Mouse (Mus musculus): ENCODE measurements around the gene Themis. TPM values are rescaled to one million over a fixed set of nuclear protein-coding genes. Genes with fewer than 3 reads are reported as not detected.

Gene Themis
- polyA plus RNA-seq, 1 experiment, result 0.78 TPM

DNA sequence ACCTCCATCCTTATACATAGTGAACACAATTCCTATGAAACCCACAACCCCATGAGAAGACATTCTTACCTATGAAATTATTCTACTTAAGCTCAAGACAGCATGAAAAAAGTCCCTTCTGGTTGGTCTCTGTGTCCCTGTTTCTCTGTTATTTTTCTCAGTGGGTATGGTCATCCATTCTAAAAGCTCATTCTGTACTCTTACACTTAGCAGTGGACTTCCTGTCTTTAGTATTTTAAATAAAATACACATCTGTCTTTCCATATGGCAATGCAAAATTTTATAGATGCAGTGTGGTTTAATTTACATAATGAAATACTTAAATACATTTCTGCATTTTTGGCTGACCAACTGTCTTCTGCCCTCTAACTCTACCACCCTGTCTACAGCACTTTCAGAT lies 30.0 kb downstream of the Themis start:
- H3K36me3 ChIP-seq (ENCODE audit: control insufficient read depth, insufficient read depth, low read length), result no peaks in the 10 kb centered on the region
- no peaks in the 10 kb centered on the region for H3K27me3 ChIP-seq (ENCODE audit: control insufficient read depth, insufficient read depth, low read length)
- no peak for TF ChIP-seq POLR2A (IDR thresholded peaks at IDR 0.05; ENCODE audit: low read depth, low read length)
- no peak for TF ChIP-seq CTCF (IDR thresholded peaks at IDR 0.05; ENCODE audit: extremely low read depth, insufficient read depth, insufficient read length, insufficient replicate concordance)
- no peaks in the 10 kb centered on the region for H3K4me1 ChIP-seq (ENCODE audit: control insufficient read depth, insufficient read depth, insufficient read length)
- no peak for DNase-seq (ENCODE audit: low read depth in 1 of 2, low spot score in 2 of 2)
- no peak overlapping the region for H3K27ac ChIP-seq (ENCODE audit: insufficient read depth, low read length)
- H3K4me3 ChIP-seq (ENCODE audit: extremely low read depth, insufficient read depth, insufficient read length), result no peak overlapping the region

DNA sequence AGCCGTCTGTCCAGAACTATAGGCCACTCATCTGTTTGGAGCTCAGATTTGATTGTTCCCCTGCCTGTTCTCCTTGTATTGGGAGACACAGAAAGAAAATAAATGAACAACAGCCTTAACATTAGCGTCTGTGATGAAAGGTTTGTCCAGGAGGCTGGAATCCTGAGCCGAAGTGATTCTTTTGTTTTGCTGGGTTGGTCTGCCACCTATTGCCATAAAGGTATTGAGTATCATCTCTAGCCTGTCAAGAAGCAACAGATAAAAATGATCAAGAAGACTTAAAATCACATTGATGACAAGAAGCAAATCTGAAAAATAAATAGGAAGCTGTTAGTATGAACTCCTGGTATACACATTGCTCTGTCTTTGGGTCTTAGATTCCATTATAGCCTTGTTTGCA lies 53.7 kb downstream of the Themis start:
- TF ChIP-seq CTCF (IDR thresholded peaks at IDR 0.05; ENCODE audit: extremely low read depth, insufficient read depth, insufficient read length, insufficient replicate concordance), result no peak
- TF ChIP-seq POLR2A (IDR thresholded peaks at IDR 0.05; ENCODE audit: low read depth, low read length), result no peak
- H3K36me3 ChIP-seq (ENCODE audit: control insufficient read depth, insufficient read depth, low read length), result no peaks in the 10 kb centered on the region
- no peak overlapping the region for H3K4me3 ChIP-seq (ENCODE audit: extremely low read depth, insufficient read depth, insufficient read length)
- no peaks in the 10 kb centered on the region for H3K27me3 ChIP-seq (ENCODE audit: control insufficient read depth, insufficient read depth, low read length)
- DNase-seq (ENCODE audit: low read depth in 1 of 2, low spot score in 2 of 2), result no peak
- 90% methylated on average over 3 of the region's 3 CpGs for WGBS
- H3K27ac ChIP-seq (ENCODE audit: insufficient read depth, low read length), result no peak overlapping the region
- no peaks in the 10 kb centered on the region for H3K4me1 ChIP-seq (ENCODE audit: control insufficient read depth, insufficient read depth, insufficient read length)

DNA sequence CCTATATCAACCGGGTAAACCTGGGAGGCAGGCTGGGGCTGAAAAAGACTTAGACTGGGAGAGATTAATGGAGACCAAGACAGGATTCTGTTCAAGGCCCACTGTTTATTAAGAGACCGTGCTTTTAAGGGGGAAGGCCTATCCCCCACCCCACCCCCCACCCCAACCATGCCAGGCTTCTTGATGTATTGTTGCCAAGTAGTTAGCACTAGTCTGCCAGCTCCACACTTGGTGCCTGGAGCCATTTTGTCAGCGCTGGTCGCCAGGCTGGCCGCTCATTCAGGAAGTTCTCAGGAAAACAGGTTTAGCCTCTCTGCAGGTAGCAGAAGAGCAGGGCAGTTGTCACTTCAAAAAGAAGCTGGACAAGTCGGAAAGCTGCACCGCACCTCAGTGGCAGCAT lies 55.1 kb downstream of the Themis start:
- no peak for DNase-seq (ENCODE audit: low read depth in 1 of 2, low spot score in 2 of 2)
- H3K36me3 ChIP-seq (ENCODE audit: control insufficient read depth, insufficient read depth, low read length), result no peaks in the 10 kb centered on the region

DNA sequence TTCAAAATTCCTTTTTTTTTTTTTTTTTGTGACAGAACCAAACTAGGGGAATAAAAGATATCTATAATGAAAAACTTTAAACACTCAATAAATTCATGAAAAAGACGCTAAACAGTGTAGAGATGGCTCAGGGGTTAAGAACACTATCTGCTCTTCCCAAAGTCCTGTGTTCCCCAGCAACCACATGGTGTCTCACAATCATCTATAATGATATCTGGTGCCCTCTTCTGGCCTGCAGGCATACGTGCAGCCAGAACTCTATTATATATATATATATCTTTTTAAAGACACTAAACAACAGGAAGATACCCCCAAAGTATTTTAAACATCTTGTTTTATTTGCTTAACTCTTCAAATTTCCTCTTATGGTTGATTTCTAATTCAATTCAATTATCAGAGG lies 62.0 kb downstream of the Themis start:
- H3K27me3 ChIP-seq (ENCODE audit: control insufficient read depth, insufficient read depth, low read length), result no peaks in the 10 kb centered on the region
- no peak overlapping the region for H3K4me3 ChIP-seq (ENCODE audit: extremely low read depth, insufficient read depth, insufficient read length)
- 3% methylated on average over 2 of the region's 2 CpGs for WGBS
- DNase-seq (ENCODE audit: low read depth in 1 of 2, low spot score in 2 of 2), result no peak
- H3K4me1 ChIP-seq (ENCODE audit: control insufficient read depth, insufficient read depth, insufficient read length), result no peaks in the 10 kb centered on the region
- no peaks in the 10 kb centered on the region for H3K36me3 ChIP-seq (ENCODE audit: control insufficient read depth, insufficient read depth, low read length)
- TF ChIP-seq CTCF (IDR thresholded peaks at IDR 0.05; ENCODE audit: extremely low read depth, insufficient read depth, insufficient read length, insufficient replicate concordance) (peak; percentile 14; the same call in 1 of the 2 replicates), POLR2A (IDR thresholded peaks at IDR 0.05; ENCODE audit: low read depth, low read length) (no peak)
- H3K27ac ChIP-seq (ENCODE audit: insufficient read depth, low read length), result no peak overlapping the region

More for the DNA sequence above, 55.1 kb downstream of the Themis start:
- Histone ChIP-seq H3K27ac (ENCODE audit: insufficient read depth, low read length) (no peak overlapping the region), H3K4me3 (ENCODE audit: extremely low read depth, insufficient read depth, insufficient read length) (no peak overlapping the region), H3K4me1 (ENCODE audit: control insufficient read depth, insufficient read depth, insufficient read length) (no peaks in the 10 kb centered on the region), H3K27me3 (ENCODE audit: control insufficient read depth, insufficient read depth, low read length) (no peaks in the 10 kb centered on the region)
- 93% methylated on average over 7 of the region's 7 CpGs for WGBS
- TF ChIP-seq CTCF (IDR thresholded peaks at IDR 0.05; ENCODE audit: extremely low read depth, insufficient read depth, insufficient read length, insufficient replicate concordance), result no peak
- no peak for TF ChIP-seq POLR2A (IDR thresholded peaks at IDR 0.05; ENCODE audit: low read depth, low read length)

DNA sequence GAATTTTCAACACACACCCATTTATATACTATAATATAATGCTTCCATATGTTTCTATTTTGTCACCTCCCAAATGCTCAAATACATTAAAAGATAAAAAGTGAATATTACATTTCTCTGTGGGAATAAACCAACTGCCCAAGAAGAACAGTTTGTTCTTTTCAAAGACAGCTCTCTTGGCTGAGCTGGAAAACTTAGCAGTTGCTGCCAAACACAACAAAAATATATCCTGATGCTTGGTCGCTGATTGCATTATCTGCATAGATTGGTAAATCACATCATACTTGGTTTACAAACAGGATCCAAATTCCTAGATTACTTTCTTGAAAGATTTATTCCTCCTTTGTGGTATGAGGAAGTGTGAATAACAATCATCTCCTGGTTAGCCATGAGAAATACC lies 69.8 kb downstream of the Themis start:
- TF ChIP-seq CTCF (IDR thresholded peaks at IDR 0.05; ENCODE audit: extremely low read depth, insufficient read depth, insufficient read length, insufficient replicate concordance), result no peak
- TF ChIP-seq POLR2A (IDR thresholded peaks at IDR 0.05; ENCODE audit: low read depth, low read length), result no peak
- 83% methylated on average over 1 of the region's 1 CpGs for WGBS
- no peak overlapping the region for H3K4me3 ChIP-seq (ENCODE audit: extremely low read depth, insufficient read depth, insufficient read length)
- H3K4me1 ChIP-seq (ENCODE audit: control insufficient read depth, insufficient read depth, insufficient read length), result no peaks in the 10 kb centered on the region
- no peak for DNase-seq (ENCODE audit: low read depth in 1 of 2, low spot score in 2 of 2)
- no peaks in the 10 kb centered on the region for H3K36me3 ChIP-seq (ENCODE audit: control insufficient read depth, insufficient read depth, low read length)
- no peak overlapping the region for H3K27ac ChIP-seq (ENCODE audit: insufficient read depth, low read length)
- H3K27me3 ChIP-seq (ENCODE audit: control insufficient read depth, insufficient read depth, low read length), result no peaks in the 10 kb centered on the region

DNA sequence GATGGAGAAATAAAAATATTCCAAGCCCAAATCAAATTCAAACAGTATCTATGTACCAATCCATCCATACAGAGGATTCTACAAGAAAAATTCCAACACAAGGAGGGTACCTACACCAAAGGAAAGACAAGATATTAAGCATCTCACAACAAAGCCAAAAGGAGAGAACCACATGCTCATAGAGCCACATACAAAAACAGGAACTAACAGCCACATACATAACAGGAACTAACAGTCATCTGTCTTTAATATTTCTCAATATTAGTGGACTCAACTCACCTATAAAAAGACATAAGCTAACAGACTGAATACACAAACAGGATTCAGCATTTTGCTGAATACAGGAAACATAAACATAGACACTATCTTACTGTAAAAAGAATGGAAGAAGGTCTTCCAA lies 78.3 kb downstream of the Themis start:
- TF ChIP-seq CTCF (IDR thresholded peaks at IDR 0.05; ENCODE audit: extremely low read depth, insufficient read depth, insufficient read length, insufficient replicate concordance), result no peak
- TF ChIP-seq POLR2A (IDR thresholded peaks at IDR 0.05; ENCODE audit: low read depth, low read length), result no peak
- no peak for DNase-seq (ENCODE audit: low read depth in 1 of 2, low spot score in 2 of 2)
- H3K36me3 ChIP-seq (ENCODE audit: control insufficient read depth, insufficient read depth, low read length), result no peaks in the 10 kb centered on the region
- H3K27me3 ChIP-seq (ENCODE audit: control insufficient read depth, insufficient read depth, low read length), result no peaks in the 10 kb centered on the region
- H3K27ac ChIP-seq (ENCODE audit: insufficient read depth, low read length), result no peak overlapping the region
- no peaks in the 10 kb centered on the region for H3K4me1 ChIP-seq (ENCODE audit: control insufficient read depth, insufficient read depth, insufficient read length)
- no peak overlapping the region for H3K4me3 ChIP-seq (ENCODE audit: extremely low read depth, insufficient read depth, insufficient read length)

DNA sequence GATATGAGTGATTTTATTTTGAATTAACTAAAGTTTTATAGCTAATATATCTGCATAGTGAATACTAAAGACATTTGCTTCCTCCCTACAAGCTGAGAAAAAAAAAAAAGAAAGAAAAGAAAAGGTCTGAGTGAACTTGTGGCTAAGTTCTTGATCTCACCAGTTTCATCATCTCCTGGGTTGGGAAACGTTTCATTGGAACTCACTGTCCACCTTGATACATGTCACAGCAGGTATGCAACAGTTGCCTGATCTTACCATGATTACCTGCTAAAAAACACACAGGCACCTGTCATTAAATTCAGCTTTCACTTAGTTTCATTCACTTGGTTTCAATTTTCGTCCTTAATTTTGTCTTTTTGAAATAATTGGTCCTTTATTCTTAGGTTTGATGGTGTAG lies 85.2 kb downstream of the Themis start:
- WGBS, result 61% methylated on average over 2 of the region's 2 CpGs
- DNase-seq (ENCODE audit: low read depth in 1 of 2, low spot score in 2 of 2), result no peak
- H3K4me1 ChIP-seq (ENCODE audit: control insufficient read depth, insufficient read depth, insufficient read length), result no peaks in the 10 kb centered on the region
- H3K36me3 ChIP-seq (ENCODE audit: control insufficient read depth, insufficient read depth, low read length), result no peaks in the 10 kb centered on the region
- no peaks in the 10 kb centered on the region for H3K27me3 ChIP-seq (ENCODE audit: control insufficient read depth, insufficient read depth, low read length)
- no peak overlapping the region for H3K4me3 ChIP-seq (ENCODE audit: extremely low read depth, insufficient read depth, insufficient read length)
- TF ChIP-seq CTCF (IDR thresholded peaks at IDR 0.05; ENCODE audit: extremely low read depth, insufficient read depth, insufficient read length, insufficient replicate concordance) (no peak), POLR2A (IDR thresholded peaks at IDR 0.05; ENCODE audit: low read depth, low read length) (no peak)
- H3K27ac ChIP-seq (ENCODE audit: insufficient read depth, low read length), result no peak overlapping the region

Data from spleen, adult 2 months (tissue).